Comparison of ENCODE assay signal across 20 mouse cellular contexts in the genomic region with DNA sequence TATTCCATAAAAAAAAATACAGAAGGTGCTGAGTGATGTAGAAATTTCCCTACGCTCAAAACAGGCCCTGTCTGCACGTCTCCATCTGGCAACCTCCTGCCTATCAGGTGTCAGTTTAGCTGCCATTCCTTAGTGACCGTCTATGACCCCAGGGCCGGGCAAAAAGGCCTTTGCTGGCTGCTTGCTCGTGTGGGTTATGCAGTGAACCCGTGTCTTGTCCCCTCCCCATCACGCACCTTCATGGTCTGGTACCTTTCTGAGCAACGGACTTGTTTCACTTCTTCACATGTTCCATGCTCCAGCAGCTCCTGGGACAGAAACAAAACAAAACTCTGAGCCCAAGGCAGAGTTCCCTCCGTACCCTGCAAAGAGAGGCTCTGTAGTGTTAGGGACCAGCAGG. TPM values are rescaled to one million over a fixed set of nuclear protein-coding genes. Genes with fewer than 3 reads are reported as not detected.
DNase-seq lines count a peak whose midpoint lies in the region; ATAC-seq and TF ChIP-seq lines count a peak whose summit lies in the region.
"Had no signal": no experiment of that assay in that cellular context is flagged by ENCODE, and none has a peak within 500 bp of the region (broad histone marks: within the 10 kb centered on the region; RNA-seq: fewer than 3 reads in every experiment).

No protein-coding gene starts in this region.

- H3K4me2 ChIP-seq in forebrain, embryonic 11.5 days (ENCODE audit: low read depth, low read length, severe bottlenecking), result no peak overlapping the region
- H3K4me2 ChIP-seq in kidney, embryonic 15.5 days, result no peak overlapping the region
- H3K4me2 ChIP-seq: forebrain, embryonic 12.5 days; hindbrain, embryonic 13.5 days had no signal

- no peaks in the 10 kb centered on the region; the same call in 1 of the 2 replicates for H3K36me3 ChIP-seq in forebrain, embryonic 11.5 days (ENCODE audit: control insufficient read depth, insufficient read depth, low read length)
- H3K36me3 ChIP-seq in forebrain, embryonic 10.5 days (replicated peaks), result peaks cover 52% of the 10 kb centered on the region
- peaks cover 59% of the 10 kb centered on the region for H3K36me3 ChIP-seq in heart, embryonic 10.5 days
- H3K36me3 ChIP-seq in heart, adult 2 months (ENCODE audit: control insufficient read depth, insufficient read depth, low read length), result no peaks in the 10 kb centered on the region
- H3K36me3 ChIP-seq in splenic B cell, adult 2 months (ENCODE audit: control insufficient read depth, insufficient read depth, low read length, poor library complexity, severe bottlenecking), result peaks cover 3% of the 10 kb centered on the region; the same call in 1 of the 2 replicates
- H3K36me3 ChIP-seq in kidney, embryonic 15.5 days, result peaks cover 53% of the 10 kb centered on the region

- H3K9me3 ChIP-seq in forebrain, embryonic 11.5 days (ENCODE audit: control insufficient read depth, low read length), result no peaks in the 10 kb centered on the region
- no peaks in the 10 kb centered on the region for H3K9me3 ChIP-seq in forebrain, embryonic 10.5 days
- no peaks in the 10 kb centered on the region for H3K9me3 ChIP-seq in heart, embryonic 10.5 days
- H3K9me3 ChIP-seq in kidney, embryonic 15.5 days (replicated peaks), result no peaks in the 10 kb centered on the region
- H3K9me3 ChIP-seq: embryonic facial prominence, embryonic 10.5 days; forebrain, embryonic 12.5 days; hindbrain, embryonic 13.5 days had no signal

- H3K4me1 ChIP-seq in forebrain, embryonic 11.5 days (replicated peaks; ENCODE audit: control insufficient read depth, insufficient read depth, low read length), result 0 out of 2 replicates have a peak, but pooled peaks cover 1% of the 10 kb centered on the region
- H3K4me1 ChIP-seq in forebrain, embryonic 10.5 days, result peaks cover 17% of the 10 kb centered on the region
- H3K4me1 ChIP-seq in heart, embryonic 10.5 days, result peaks cover 27% of the 10 kb centered on the region
- H3K4me1 ChIP-seq in heart, adult 2 months (ENCODE audit: control insufficient read depth, insufficient read depth, low read length), result peaks cover 2% of the 10 kb centered on the region; the same call in 1 of the 2 replicates
- H3K4me1 ChIP-seq in kidney, embryonic 15.5 days, result peaks cover 13% of the 10 kb centered on the region

- ATAC-seq in forebrain, embryonic 11.5 days (replicated peaks; ENCODE audit: low FRiP score), result no peak
- no peak for ATAC-seq in kidney, embryonic 15.5 days (replicated peaks; ENCODE audit: low FRiP score)
- ATAC-seq: forebrain, embryonic 16.5 days; hindbrain, postnatal 0 days had no signal

- TF ChIP-seq EP300 in heart, adult 2 months (IDR thresholded peaks at IDR 0.05; ENCODE audit: insufficient read depth, low read depth, low read length), result no peak

- no peaks in the 10 kb centered on the region for H3K79me2 ChIP-seq in heart, adult 2 months (replicated peaks; ENCODE audit: control insufficient read depth, insufficient read depth, low read length)

- 89% methylated on average over 9 of the region's 9 CpGs for WGBS in forebrain, embryonic 11.5 days
- WGBS in forebrain, embryonic 10.5 days, result 92% methylated on average over 9 of the region's 9 CpGs
- WGBS in heart, embryonic 10.5 days, result 76% methylated on average over 9 of the region's 9 CpGs
- WGBS in heart, adult 2 months, result 77% methylated on average over 9 of the region's 9 CpGs
- WGBS in kidney, embryonic 15.5 days, result 55% methylated on average over 9 of the region's 9 CpGs

- DNase-seq in forebrain, embryonic 11.5 days (ENCODE audit: low spot score), result peak; percentile 35
- no peak for DNase-seq in forebrain, embryonic 10.5 days (ENCODE audit: extremely low spot score, low spot score)
- DNase-seq in heart, embryonic 10.5 days (ENCODE audit: low spot score), result peak; percentile 70
- no peak for DNase-seq in heart, adult 2 months
- peak; percentile 40 to 42 for DNase-seq in spleen, postnatal 36 days (ENCODE audit: low spot score in 2 of 2)
- no peak for DNase-seq in spleen, postnatal 10 days (ENCODE audit: low spot score in 2 of 2)
- peak; percentile 68 for DNase-seq in splenic B cell, adult 2 months (ENCODE audit: low read depth, low spot score)
- DNase-seq: adrenal gland, adult 2 months; adrenal gland, postnatal 25 days; cerebellum, adult 2 months; cerebellum, postnatal 10 days; heart, postnatal 14 days had no signal

- no peak for TF ChIP-seq CTCF in heart, adult 2 months (IDR thresholded peaks at IDR 0.05)

- H3K27ac ChIP-seq in forebrain, embryonic 11.5 days (ENCODE audit: low read depth, low read length), result no peak overlapping the region
- no peak overlapping the region for H3K27ac ChIP-seq in forebrain, embryonic 10.5 days
- H3K27ac ChIP-seq in heart, embryonic 10.5 days, result no peak overlapping the region
- no peak overlapping the region for H3K27ac ChIP-seq in heart, adult 2 months
- H3K27ac ChIP-seq in kidney, embryonic 15.5 days, result no peak overlapping the region
- H3K27ac ChIP-seq: embryonic facial prominence, embryonic 10.5 days; forebrain, embryonic 12.5 days; hindbrain, embryonic 13.5 days; hindbrain, postnatal 0 days had no signal

- intact Hi-C loops in heart, adult 2 months (cut with DNase I), result no loop called here

- no peak overlapping the region for H3K9ac ChIP-seq in forebrain, embryonic 11.5 days (ENCODE audit: low read length)
- H3K9ac ChIP-seq in heart, adult 2 months (ENCODE audit: low read depth, low read length), result no peak overlapping the region
- no peak overlapping the region for H3K9ac ChIP-seq in kidney, embryonic 15.5 days
- H3K9ac ChIP-seq: forebrain, embryonic 12.5 days; hindbrain, embryonic 13.5 days had no signal

- no peak for TF ChIP-seq POLR2A in heart, adult 2 months (IDR thresholded peaks at IDR 0.05; ENCODE audit: insufficient read depth, low read depth, low read length)

- no peak overlapping the region for H3K4me3 ChIP-seq in forebrain, embryonic 11.5 days (ENCODE audit: low read depth, low read length)
- H3K4me3 ChIP-seq in forebrain, embryonic 10.5 days, result no peak overlapping the region
- no peak overlapping the region for H3K4me3 ChIP-seq in heart, embryonic 10.5 days
- no peak overlapping the region for H3K4me3 ChIP-seq in heart, adult 2 months
- no peak overlapping the region for H3K4me3 ChIP-seq in kidney, embryonic 15.5 days (replicated peaks)
- H3K4me3 ChIP-seq: embryonic facial prominence, embryonic 10.5 days; erythroblast, embryonic 14.5 days; forebrain, embryonic 12.5 days; hindbrain, embryonic 13.5 days had no signal

- H3K27me3 ChIP-seq in forebrain, embryonic 11.5 days (ENCODE audit: control insufficient read depth, insufficient read depth, low read length), result no peaks in the 10 kb centered on the region
- H3K27me3 ChIP-seq in forebrain, embryonic 10.5 days (ENCODE audit: poor library complexity, severe bottlenecking), result peaks cover 8% of the 10 kb centered on the region; the same call in 1 of the 2 replicates
- H3K27me3 ChIP-seq in heart, embryonic 10.5 days (ENCODE audit: insufficient read depth, poor library complexity, severe bottlenecking), result no peaks in the 10 kb centered on the region
- H3K27me3 ChIP-seq in heart, adult 2 months (ENCODE audit: control insufficient read depth, insufficient read depth, low read length), result no peaks in the 10 kb centered on the region
- H3K27me3 ChIP-seq in splenic B cell, adult 2 months (ENCODE audit: control insufficient read depth, insufficient read depth, low read length, poor library complexity, severe bottlenecking), result no peaks in the 10 kb centered on the region
- no peaks in the 10 kb centered on the region for H3K27me3 ChIP-seq in kidney, embryonic 15.5 days
- H3K27me3 ChIP-seq: hindbrain, embryonic 13.5 days had no signal

RNA-seq across cellular contexts. Expression of gene Polm, which starts 3.3 kb away (rescaled TPM):
- polyA plus RNA-seq in forebrain, embryonic 11.5 days (2014; fragmentation: Nextera tagmentation; extraction: Ambion mirVana), result 8.8 and 8.9 TPM in 2 replicates
- polyA plus RNA-seq in forebrain, embryonic 10.5 days (2016; fragmentation: Nextera tagmentation; extraction: Ambion mirVana), result 10.1 and 10.6 TPM in 2 replicates
- polyA plus RNA-seq in heart, embryonic 10.5 days (2016; fragmentation: Nextera tagmentation; extraction: Ambion mirVana), result 8.9 and 11.1 TPM in 2 replicates
- 1 to 10 TPM; 2.1 to 3.3 TPM for total RNA-seq in heart, adult 2 months (2021)
- 6.3 and 11.2 TPM in 2 replicates for polyA plus RNA-seq in heart, adult 2 months (2012; rRNA removed)
- 9.2 and 9.9 TPM in 2 replicates for polyA plus RNA-seq in kidney, embryonic 15.5 days (2015; fragmentation: Nextera tagmentation; extraction: Ambion mirVana)

RNA-seq across cellular contexts. Expression of gene Aebp1, which starts 27.2 kb away (rescaled TPM):
- polyA plus RNA-seq in forebrain, embryonic 11.5 days (2014; fragmentation: Nextera tagmentation; extraction: Ambion mirVana), result 20.4 and 24.9 TPM in 2 replicates
- polyA plus RNA-seq in forebrain, embryonic 10.5 days (2016; fragmentation: Nextera tagmentation; extraction: Ambion mirVana), result 8.0 and 8.8 TPM in 2 replicates
- polyA plus RNA-seq in heart, embryonic 10.5 days (2016; fragmentation: Nextera tagmentation; extraction: Ambion mirVana), result 22.4 and 25.7 TPM in 2 replicates
- total RNA-seq in heart, adult 2 months (2021), result 10 to 100 TPM; 18.6 to 19.9 TPM
- 25.6 and 33.3 TPM in 2 replicates for polyA plus RNA-seq in heart, adult 2 months (2012; rRNA removed)
- 39.0 and 52.1 TPM in 2 replicates for polyA plus RNA-seq in kidney, embryonic 15.5 days (2015; fragmentation: Nextera tagmentation; extraction: Ambion mirVana)

RNA-seq across cellular contexts. Expression of gene Pgam2, which starts 31.0 kb away (rescaled TPM):
- 5.3 and 6.5 TPM in 2 replicates for polyA plus RNA-seq in forebrain, embryonic 11.5 days (2014; fragmentation: Nextera tagmentation; extraction: Ambion mirVana)
- 2.8 and 2.9 TPM in 2 replicates for polyA plus RNA-seq in forebrain, embryonic 10.5 days (2016; fragmentation: Nextera tagmentation; extraction: Ambion mirVana)
- 479 and 714 TPM in 2 replicates for polyA plus RNA-seq in heart, embryonic 10.5 days (2016; fragmentation: Nextera tagmentation; extraction: Ambion mirVana)
- total RNA-seq in heart, adult 2 months (2021), result 100 to 1,000 TPM; 743 to 848 TPM
- polyA plus RNA-seq in heart, adult 2 months (2012; rRNA removed), result 1,153 and 1,176 TPM in 2 replicates
- 22.7 and 37.9 TPM in 2 replicates for polyA plus RNA-seq in kidney, embryonic 15.5 days (2015; fragmentation: Nextera tagmentation; extraction: Ambion mirVana)
- total RNA-seq: adrenal gland, adult 2 months; adrenal gland, postnatal 25 days; hematopoietic stem cell, adult 5-6 weeks had no signal
- polyA plus RNA-seq: adrenal gland, adult 2 months; erythroblast, embryonic 14.5 days had no signal

RNA-seq across cellular contexts. Expression of gene Pold2, which starts 43.6 kb away (rescaled TPM):
- polyA plus RNA-seq in forebrain, embryonic 11.5 days (2014; fragmentation: Nextera tagmentation; extraction: Ambion mirVana), result 130 TPM in 2 replicates
- 158 and 163 TPM in 2 replicates for polyA plus RNA-seq in forebrain, embryonic 10.5 days (2016; fragmentation: Nextera tagmentation; extraction: Ambion mirVana)
- polyA plus RNA-seq in heart, embryonic 10.5 days (2016; fragmentation: Nextera tagmentation; extraction: Ambion mirVana), result 140 and 162 TPM in 2 replicates
- total RNA-seq in heart, adult 2 months (2021), result 10 to 100 TPM; 30.9 to 42.6 TPM
- polyA plus RNA-seq in heart, adult 2 months (2012; rRNA removed), result 49.1 and 58.1 TPM in 2 replicates
- polyA plus RNA-seq in kidney, embryonic 15.5 days (2015; fragmentation: Nextera tagmentation; extraction: Ambion mirVana), result 133 and 141 TPM in 2 replicates

RNA-seq across cellular contexts. Expression of gene Dbnl, which starts 46.2 kb away (rescaled TPM):
- 152 and 157 TPM in 2 replicates for polyA plus RNA-seq in forebrain, embryonic 11.5 days (2014; fragmentation: Nextera tagmentation; extraction: Ambion mirVana)
- polyA plus RNA-seq in forebrain, embryonic 10.5 days (2016; fragmentation: Nextera tagmentation; extraction: Ambion mirVana), result 140 and 141 TPM in 2 replicates
- polyA plus RNA-seq in heart, embryonic 10.5 days (2016; fragmentation: Nextera tagmentation; extraction: Ambion mirVana), result 101 and 114 TPM in 2 replicates
- total RNA-seq in heart, adult 2 months (2021), result 10 to 100 TPM; 25.7 to 29.2 TPM
- 24.4 and 25.6 TPM in 2 replicates for polyA plus RNA-seq in heart, adult 2 months (2012; rRNA removed)
- 112 and 116 TPM in 2 replicates for polyA plus RNA-seq in kidney, embryonic 15.5 days (2015; fragmentation: Nextera tagmentation; extraction: Ambion mirVana)

Comparison
In these comparisons a context has a peak if more than half of its experiments do, and no peak if none do; other contexts are left out.
1. DNase-seq: peak in forebrain, embryonic 11.5 days (single experiment), heart, embryonic 10.5 days (single experiment), spleen, postnatal 36 days (2 of 2) and splenic B cell, adult 2 months (single experiment); none in forebrain, embryonic 10.5 days (single experiment), heart, adult 2 months (0 of 2) and spleen, postnatal 10 days (0 of 2).
2. RNA of gene Pgam2, which starts 31.0 kb away (polyA plus RNA-seq): 1,153 to 1,176 TPM in heart, adult 2 months and 479 to 714 TPM in heart, embryonic 10.5 days; 22.7 to 37.9 TPM in kidney, embryonic 15.5 days, 5.3 to 6.5 TPM in forebrain, embryonic 11.5 days and 2.8 to 2.9 TPM in forebrain, embryonic 10.5 days; every median in the first group is over 10 times any median in the second.